Mouse (Mus musculus) thymus, postnatal 10 days (tissue): ENCODE data around the gene Nkx6-2.

Experiments
- DNase-seq, 2 experiments: peaks; one replicate each; pipeline ENCODE4 v3.0.0; 2021; ENCODE audit warnings: low spot score in 2 of 2

Nkx6-2 gene

GRCm38 (mm10) chr7:139582595-139582994 is at the start of gene Nkx6-2:
Gene Nkx6-2, minus strand, starts transcription at chr7:139582797.
- no peak for DNase-seq

GRCm38 (mm10) chr7:139625156-139625555 is 42.6 kb upstream of the Nkx6-2 start:
- DNase-seq = no peak

- no peak for DNase-seq
Observed at GRCm38 (mm10) chr7:139622568-139622967, 40.0 kb upstream of the Nkx6-2 start.

- peak in 1 of 2 experiments; percentile 46 for DNase-seq
Observed at GRCm38 (mm10) chr7:139615767-139616766, 33.5 kb upstream of the Nkx6-2 start.

- DNase-seq = no peak
Observed at GRCm38 (mm10) chr7:139610328-139610727, 27.7 kb upstream of the Nkx6-2 start.

GRCm38 (mm10) chr7:139595862-139596261 is 13.3 kb upstream of the Nkx6-2 start:
- no peak for DNase-seq

GRCm38 (mm10) chr7:139595311-139595710 is 12.7 kb upstream of the Nkx6-2 start:
- DNase-seq = no peak

- no peak for DNase-seq
Observed at GRCm38 (mm10) chr7:139591311-139591710, 8.7 kb upstream of the Nkx6-2 start.

GRCm38 (mm10) chr7:139590302-139590701 is 7.7 kb upstream of the Nkx6-2 start:
- peak in 1 of 2 experiments; percentile 18 for DNase-seq

- DNase-seq = no peak
Observed at GRCm38 (mm10) chr7:139587919-139588318, 5.3 kb upstream of the Nkx6-2 start.

GRCm38 (mm10) chr7:139585183-139585821 is 2.7 kb upstream of the Nkx6-2 start:
- DNase-seq = no peak

- DNase-seq = no peak
Observed at GRCm38 (mm10) chr7:139584221-139585175, 1.9 kb upstream of the Nkx6-2 start.

- DNase-seq = no peak
Observed at GRCm38 (mm10) chr7:139583094-139583737, 619 bp upstream of the Nkx6-2 start.

- no peak for DNase-seq
Observed at GRCm38 (mm10) chr7:139581801-139582571, 611 bp downstream of the Nkx6-2 start.

- no peak for DNase-seq
Observed at GRCm38 (mm10) chr7:139580851-139581775, 1.5 kb downstream of the Nkx6-2 start.

GRCm38 (mm10) chr7:139579261-139579905 is 3.2 kb downstream of the Nkx6-2 start:
- DNase-seq = no peak

GRCm38 (mm10) chr7:139576064-139576686 is 6.4 kb downstream of the Nkx6-2 start:
- no peak for DNase-seq

GRCm38 (mm10) chr7:139572665-139573064 is 9.9 kb downstream of the Nkx6-2 start:
- no peak for DNase-seq
